Mouse (Mus musculus) lung, embryonic 16.5 days (tissue): ENCODE measurements around the gene Grin3b. TPM values are rescaled to one million over a fixed set of nuclear protein-coding genes. Genes with fewer than 3 reads are reported as not detected.
A peak's percentile ranks its signal among the peaks of the same experiment; 100 is the strongest.

Experiments
- ATAC-seq: fragments of 200-750 bp; cut with Nextera tagmentation; 2 replicates; pipeline ENCODE4 v1.8.0; 2017; ENCODE audit warnings: low read depth, mild to moderate bottlenecking, moderate library complexity
- H3K27ac ChIP-seq: fragments of 300-500 bp; sonication (generic); 2 replicates; pipeline ENCODE4 v1.5.1; 2014; ENCODE audit warnings: mild to moderate bottlenecking, control low read depth, low read length
- H3K27me3 ChIP-seq: fragments of 300-500 bp; sonication (generic); 2 replicates; pipeline ENCODE4 v1.6.1; 2014; ENCODE audit warnings: low read depth, low read length, mixed read lengths; ENCODE audit not compliant: control insufficient read depth, insufficient read depth
- H3K36me3 ChIP-seq: fragments of 300-500 bp; sonication (generic); 2 replicates; pipeline ENCODE4 v1.6.1; 2014; ENCODE audit warnings: low read length; ENCODE audit not compliant: control insufficient read depth, insufficient read depth
- H3K4me1 ChIP-seq: fragments of 300-500 bp; sonication (generic); replicated peaks from 2 replicates; pipeline ENCODE4 v1.6.1; 2014; ENCODE audit warnings: low read length, mixed read lengths; ENCODE audit not compliant: control insufficient read depth, insufficient read depth
- H3K4me2 ChIP-seq: fragments of 300-500 bp; sonication (generic); 2 replicates; pipeline ENCODE4 v1.6.1; 2014; ENCODE audit warnings: low read depth, low read length, control low read depth
- H3K4me3 ChIP-seq: fragments of 300-500 bp; sonication (generic); 2 replicates; pipeline ENCODE4 v1.5.1; 2014; ENCODE audit warnings: mild to moderate bottlenecking, low read length, control low read depth
- H3K9ac ChIP-seq: fragments of 300-500 bp; sonication (generic); 2 replicates; pipeline ENCODE4 v1.6.1; 2014; ENCODE audit warnings: low read length, control low read depth
- H3K9me3 ChIP-seq: fragments of 300-500 bp; sonication (generic); 2 replicates; pipeline ENCODE4 v1.6.1; 2016; ENCODE audit warnings: low read length; ENCODE audit not compliant: control insufficient read depth
- WGBS: fragments of 180-500 bp; shearing (Covaris S2); extraction: QIAGEN DNeasy Blood & Tissue Kit; methylation state at CpG from one replicate; pipeline ENCODE4 v1.1.7; 2014; 5-methylcytosine and 5-hydroxymethylcytosine counted together
- polyA plus RNA-seq: library from polyadenylated mRNA; unstranded; fragments of >200 nt; fragmentation: Nextera tagmentation; extraction: Ambion mirVana; gene quantifications from 2 replicates; pipeline ENCODE4 v1.2.1, GENCODE M21; 2015

The Grin3b gene
- polyA plus RNA-seq, 1 experiment from 2014 or later, result 0.25 TPM

DNA sequence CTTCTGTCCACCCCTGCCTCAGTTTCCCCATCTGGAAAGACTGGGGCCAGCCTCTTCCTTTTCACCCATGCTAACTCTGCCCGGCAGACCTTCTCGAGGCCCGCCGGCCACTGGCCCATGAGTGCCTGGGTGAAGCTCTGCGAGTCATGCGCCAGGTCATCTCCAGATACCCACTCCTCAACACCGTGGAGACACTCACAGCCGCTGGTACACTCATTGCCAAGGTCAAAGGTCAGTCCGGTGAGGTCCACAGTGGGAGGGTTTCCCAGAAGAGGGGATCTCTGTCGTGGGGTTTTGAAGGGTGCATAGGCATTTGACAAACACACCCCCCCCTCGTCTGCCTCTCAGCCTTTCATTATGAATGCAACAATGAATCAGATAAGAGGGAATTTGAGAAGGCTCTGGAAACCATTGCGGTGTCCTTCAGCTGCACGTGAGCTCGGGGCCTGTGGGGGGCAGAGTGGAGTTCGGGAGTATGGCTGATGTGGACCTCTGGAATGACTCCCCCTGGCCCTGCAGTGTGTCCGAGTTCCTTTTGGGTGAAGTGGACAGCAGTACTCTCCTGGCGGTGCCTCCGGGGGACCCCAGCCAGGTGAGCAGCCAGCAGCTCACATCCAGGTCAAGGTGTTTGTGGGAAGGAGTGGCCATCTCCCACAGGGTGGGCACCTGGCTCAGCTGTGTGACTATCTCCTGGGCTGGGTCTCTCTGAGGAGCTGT is 50.2 kb downstream of the Grin3b start:
- H3K9me3 ChIP-seq, result no peaks in the 10 kb centered on the region
- H3K27ac ChIP-seq, result no peak overlapping the region
- H3K36me3 ChIP-seq, result no peaks in the 10 kb centered on the region
- peak overlapping the region; percentile 53 for H3K4me2 ChIP-seq
- H3K4me1 ChIP-seq, result peaks cover 29% of the 10 kb centered on the region
- peak overlapping the region; percentile 37; the same call in 1 of the 2 replicates for H3K4me3 ChIP-seq
- ATAC-seq, result no peak
- H3K9ac ChIP-seq, result 0 out of 2 replicates have a peak overlapping the region, but pooled peaks have one; percentile 23
- 73% methylated on average over 18 of the region's 18 CpGs for WGBS
- H3K27me3 ChIP-seq, result no peaks in the 10 kb centered on the region

DNA sequence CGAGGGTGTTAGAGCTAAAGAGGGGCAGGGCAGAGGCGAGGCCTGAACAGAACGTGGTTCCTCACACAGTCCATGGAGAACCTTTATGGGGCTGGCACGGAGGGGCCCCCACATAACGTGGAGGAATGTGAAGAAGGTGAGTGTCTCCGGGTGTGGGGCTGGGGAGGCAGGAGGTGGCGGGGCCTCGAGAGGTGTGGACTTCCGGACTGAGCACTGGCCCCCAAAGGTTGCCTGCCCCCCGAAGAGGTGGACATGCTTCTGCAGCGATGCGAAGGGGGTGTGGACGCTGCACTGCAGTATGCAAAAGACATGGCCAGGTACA is 50.8 kb downstream of the Grin3b start:
- Histone ChIP-seq H3K4me2 (no peak overlapping the region), H3K4me3 (no peak overlapping the region), H3K9me3 (no peaks in the 10 kb centered on the region), H3K9ac (no peak overlapping the region), H3K4me1 (peaks cover 25% of the 10 kb centered on the region), H3K36me3 (no peaks in the 10 kb centered on the region), H3K27me3 (no peaks in the 10 kb centered on the region), H3K27ac (no peak overlapping the region)
- no peak for ATAC-seq
- 83% methylated on average over 13 of the region's 13 CpGs for WGBS

DNA sequence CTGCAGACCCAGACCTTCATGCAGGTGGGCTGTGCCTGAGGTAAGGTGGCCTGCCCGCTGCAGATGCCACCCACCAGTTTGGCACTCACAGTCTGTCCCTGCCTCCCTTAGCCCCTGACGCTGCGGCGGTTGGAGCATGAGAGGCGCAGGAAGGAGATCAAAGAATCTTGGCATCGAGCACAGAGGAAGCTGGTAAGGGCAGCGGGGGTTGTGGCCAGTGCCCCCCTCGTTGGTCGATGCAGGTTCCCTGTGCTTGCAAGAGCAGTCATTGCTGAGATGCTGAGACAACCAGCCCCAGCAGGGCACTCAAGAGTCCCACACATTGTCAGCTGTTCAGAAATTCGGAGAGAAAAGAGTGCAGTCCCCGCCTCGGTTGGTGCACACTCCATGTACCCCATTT is 51.6 kb downstream of the Grin3b start:
- H3K36me3 ChIP-seq, result no peaks in the 10 kb centered on the region
- no peaks in the 10 kb centered on the region for H3K27me3 ChIP-seq
- no peak overlapping the region for H3K9ac ChIP-seq
- peaks cover 20% of the 10 kb centered on the region for H3K4me1 ChIP-seq
- no peaks in the 10 kb centered on the region for H3K9me3 ChIP-seq
- ATAC-seq, result no peak
- H3K27ac ChIP-seq, result no peak overlapping the region
- H3K4me2 ChIP-seq, result no peak overlapping the region
- 88% methylated on average over 12 of the region's 12 CpGs for WGBS
- no peak overlapping the region for H3K4me3 ChIP-seq

DNA sequence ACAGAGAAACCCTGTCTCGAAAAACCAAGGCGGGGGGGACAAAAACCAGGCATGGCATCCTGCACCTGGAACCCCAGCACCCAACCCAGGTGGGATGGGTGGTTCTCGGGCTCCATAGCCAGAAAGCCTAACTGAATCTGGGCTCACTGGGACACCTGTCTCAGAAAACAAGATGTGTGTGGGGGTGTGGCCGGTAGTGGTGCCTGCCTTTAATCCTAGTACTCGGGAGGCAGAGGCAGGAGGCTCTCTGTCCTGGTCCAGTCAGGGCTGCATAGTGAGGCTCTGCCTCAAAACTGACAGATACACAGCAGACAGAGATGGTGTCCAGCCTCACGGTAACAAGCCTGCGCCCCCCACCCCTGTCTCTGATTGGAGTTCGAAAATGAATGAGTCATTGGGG is 52.3 kb downstream of the Grin3b start:
- no peak overlapping the region for H3K4me3 ChIP-seq
- H3K27me3 ChIP-seq, result no peaks in the 10 kb centered on the region
- 95% methylated on average over 8 of the region's 8 CpGs for WGBS
- ATAC-seq, result no peak
- no peaks in the 10 kb centered on the region for H3K9me3 ChIP-seq
- no peak overlapping the region for H3K9ac ChIP-seq
- H3K36me3 ChIP-seq, result no peaks in the 10 kb centered on the region
- peaks cover 20% of the 10 kb centered on the region for H3K4me1 ChIP-seq
- no peak overlapping the region for H3K27ac ChIP-seq
- H3K4me2 ChIP-seq, result no peak overlapping the region

DNA sequence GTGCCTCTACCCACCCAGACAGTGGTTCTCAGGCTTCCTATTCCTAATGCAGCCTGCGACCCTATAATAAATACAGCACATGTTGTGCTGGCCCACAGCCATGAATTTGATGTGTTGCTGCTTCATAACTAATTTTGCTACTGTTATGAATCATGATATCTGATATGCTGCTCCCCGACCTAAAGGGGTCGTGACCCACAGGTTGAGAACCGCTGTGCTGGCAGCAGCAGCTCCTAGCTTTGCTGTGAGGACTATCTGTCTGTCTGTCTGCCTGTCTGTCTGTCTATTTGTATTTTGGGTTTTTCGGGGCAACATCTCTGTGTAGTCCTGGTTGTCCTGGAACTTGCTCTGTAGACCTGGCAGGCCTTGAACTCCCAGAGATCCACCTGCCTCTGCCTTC is 53.2 kb downstream of the Grin3b start:
- Histone ChIP-seq H3K9me3 (no peaks in the 10 kb centered on the region), H3K9ac (no peak overlapping the region), H3K27ac (no peak overlapping the region), H3K4me2 (no peak overlapping the region), H3K36me3 (no peaks in the 10 kb centered on the region), H3K27me3 (no peaks in the 10 kb centered on the region), H3K4me1 (peaks cover 17% of the 10 kb centered on the region), H3K4me3 (no peak overlapping the region)
- WGBS, result 63% methylated on average over 5 of the region's 5 CpGs
- ATAC-seq, result no peak

GRCm38 (mm10) chr10:80024229-80025043 is 53.9 kb downstream of the Grin3b start:
- Histone ChIP-seq H3K4me1 (peaks cover 11% of the 10 kb centered on the region), H3K27ac (no peak overlapping the region), H3K4me2 (no peak overlapping the region), H3K36me3 (no peaks in the 10 kb centered on the region), H3K4me3 (no peak overlapping the region), H3K9me3 (no peaks in the 10 kb centered on the region), H3K27me3 (no peaks in the 10 kb centered on the region), H3K9ac (no peak overlapping the region)
- no peak for ATAC-seq
- WGBS, result 70% methylated on average over 15 of the region's 15 CpGs

DNA sequence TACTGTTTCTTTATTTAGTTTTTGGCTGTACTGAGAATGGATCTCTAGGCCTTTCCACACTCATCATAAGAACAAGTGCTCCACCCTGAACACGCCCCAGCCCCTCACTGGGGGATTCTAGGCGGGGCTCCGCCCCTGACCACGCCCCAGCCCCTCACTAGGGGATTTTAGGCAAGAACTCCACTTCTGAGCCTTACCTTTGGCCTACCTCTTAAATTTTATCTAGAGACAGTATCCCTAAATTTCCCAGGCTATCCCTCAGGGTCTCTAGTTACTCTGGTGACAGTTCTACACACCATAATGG is 54.5 kb downstream of the Grin3b start:
- Histone ChIP-seq H3K27me3 (no peaks in the 10 kb centered on the region), H3K9me3 (no peaks in the 10 kb centered on the region), H3K4me1 (peaks cover 10% of the 10 kb centered on the region; the same call in 1 of the 2 replicates), H3K9ac (no peak overlapping the region), H3K4me3 (no peak overlapping the region), H3K4me2 (no peak overlapping the region), H3K36me3 (0 out of 2 replicates have a peak, but pooled peaks cover under 1% of the 10 kb centered on the region), H3K27ac (no peak overlapping the region)
- ATAC-seq, result no peak
- whole genome bisulfite sequencing, result 60% methylated on average over 4 of the region's 4 CpGs

GRCm38 (mm10) chr10:80025463-80025862 is 54.9 kb downstream of the Grin3b start:
- no peak overlapping the region for H3K27ac ChIP-seq
- no peak for ATAC-seq
- WGBS, result 75% methylated on average over 10 of the region's 10 CpGs

GRCm38 (mm10) chr10:80025889-80026288 is 55.4 kb downstream of the Grin3b start:
- Histone ChIP-seq H3K27me3 (no peaks in the 10 kb centered on the region), H3K27ac (no peak overlapping the region), H3K36me3 (0 out of 2 replicates have a peak, but pooled peaks cover 2% of the 10 kb centered on the region), H3K4me1 (peaks cover 6% of the 10 kb centered on the region; the same call in 1 of the 2 replicates), H3K9me3 (no peaks in the 10 kb centered on the region), H3K9ac (no peak overlapping the region), H3K4me3 (no peak overlapping the region), H3K4me2 (no peak overlapping the region)
- peak; percentile 22; the same call in 1 of the 2 replicates for ATAC-seq
- 63% methylated on average over 12 of the region's 12 CpGs for WGBS

More at GRCm38 (mm10) chr10:80025463-80025862, 54.9 kb downstream of the Grin3b start:
- Histone ChIP-seq H3K27me3 (no peaks in the 10 kb centered on the region), H3K4me1 (peaks cover 9% of the 10 kb centered on the region; the same call in 1 of the 2 replicates), H3K9ac (no peak overlapping the region), H3K4me2 (no peak overlapping the region), H3K9me3 (no peaks in the 10 kb centered on the region), H3K4me3 (no peak overlapping the region), H3K36me3 (0 out of 2 replicates have a peak, but pooled peaks cover 2% of the 10 kb centered on the region)
